Mouse (Mus musculus) hindbrain, embryonic 11.5 days (tissue): ENCODE data around the gene Prkar1b. TPM values are rescaled to one million over a fixed set of nuclear protein-coding genes. Genes with fewer than 3 reads are reported as not detected.

Source experiments
- ATAC-seq: fragments of 200-750 bp; cut with Nextera tagmentation; 2 replicates; pipeline ENCODE4 v1.8.0; 2017; ENCODE audit warnings: mild to moderate bottlenecking, moderate TSS enrichment, moderate library complexity; ENCODE audit not compliant: low FRiP score
- DNase-seq: peaks from one replicate; pipeline ENCODE4 v3.0.0-alpha.2; 2015; ENCODE audit warnings: low spot score
- H3K27ac ChIP-seq: fragments of 300-500 bp; sonication (generic); 2 replicates; pipeline ENCODE4 v1.5.1; 2014; ENCODE audit warnings: mild to moderate bottlenecking, low read depth, low read length
- H3K27me3 ChIP-seq: fragments of 300-500 bp; sonication (generic); 2 replicates; pipeline ENCODE4 v1.6.1; 2014; ENCODE audit warnings: mild to moderate bottlenecking, low read length, moderate library complexity, mixed read lengths; ENCODE audit not compliant: control insufficient read depth, insufficient read depth
- H3K36me3 ChIP-seq: fragments of 300-500 bp; sonication (generic); 2 replicates; pipeline ENCODE4 v1.6.1; 2014; ENCODE audit warnings: mild to moderate bottlenecking, low read length, moderate library complexity, mixed read lengths; ENCODE audit not compliant: control insufficient read depth, insufficient read depth
- H3K4me1 ChIP-seq: fragments of 300-500 bp; sonication (generic); replicated peaks from 2 replicates; pipeline ENCODE4 v1.6.1; 2014; ENCODE audit warnings: low read length, mixed read lengths; ENCODE audit not compliant: control insufficient read depth, insufficient read depth
- H3K4me2 ChIP-seq: fragments of 300-500 bp; sonication (generic); replicated peaks from 2 replicates; pipeline ENCODE4 v1.6.1; 2014; ENCODE audit warnings: mild to moderate bottlenecking, low read depth, low read length
- H3K4me3 ChIP-seq: fragments of 300-500 bp; sonication (generic); 2 replicates; pipeline ENCODE4 v1.5.1; 2014; ENCODE audit warnings: low read depth, low read length
- H3K9ac ChIP-seq: fragments of 300-500 bp; sonication (generic); 2 replicates; pipeline ENCODE4 v1.6.1; 2014; ENCODE audit warnings: low read depth, low read length
- H3K9me3 ChIP-seq: fragments of 300-500 bp; sonication (generic); 2 replicates; pipeline ENCODE4 v1.6.1; 2016; ENCODE audit warnings: low read length; ENCODE audit not compliant: control insufficient read depth
- WGBS: fragments of 180-500 bp; shearing (Covaris S2); extraction: QIAGEN DNeasy Blood & Tissue Kit; methylation state at CpG from one replicate; pipeline ENCODE4 v1.1.7; 2014; 5-methylcytosine and 5-hydroxymethylcytosine counted together
- polyA plus RNA-seq: library from polyadenylated mRNA; unstranded; fragments of >200 nt; fragmentation: Nextera tagmentation; extraction: Ambion mirVana; gene quantifications from 2 replicates; pipeline ENCODE4 v1.2.1, GENCODE M21; 2014

The Prkar1b gene
- polyA plus RNA-seq, 1 experiment from 2014 or later: 19.9 TPM

GRCm38 (mm10) chr5:139110140-139110855 is 39.5 kb downstream of the Prkar1b start:
- DNase-seq (no peak), ATAC-seq (no peak)
- WGBS: 83% methylated on average over 2 of the region's 2 CpGs
- Histone ChIP-seq H3K27me3 (no peaks in the 10 kb centered on the region), H3K4me1 (no peaks in the 10 kb centered on the region), H3K27ac (no peak overlapping the region), H3K9ac (no peak overlapping the region), H3K4me3 (no peak overlapping the region), H3K36me3 (no peaks in the 10 kb centered on the region), H3K9me3 (no peaks in the 10 kb centered on the region), H3K4me2 (no peak overlapping the region)

DNA sequence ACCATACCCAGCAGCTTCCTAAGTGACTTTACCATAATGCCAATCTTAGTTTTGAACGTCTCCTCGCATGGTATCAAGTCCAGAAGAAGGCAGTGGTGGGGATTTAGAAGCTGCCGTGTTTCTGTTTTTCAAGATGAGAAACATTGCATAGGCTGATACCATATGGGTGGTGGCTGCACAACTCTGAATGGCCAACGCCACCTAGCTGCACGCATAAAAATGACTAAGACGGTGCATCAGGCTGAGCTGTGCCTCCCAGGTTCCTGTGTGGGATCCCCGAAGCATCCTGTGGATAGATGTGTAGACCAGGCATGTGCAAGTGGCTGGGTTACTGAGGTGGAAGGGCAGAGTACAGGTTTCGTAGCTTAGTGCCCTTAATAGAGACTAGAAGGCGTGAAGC is 42.0 kb downstream of the Prkar1b start:
- ATAC-seq (no peak), DNase-seq (no peak)
- Histone ChIP-seq H3K27ac (no peak overlapping the region), H3K4me3 (no peak overlapping the region), H3K9me3 (no peaks in the 10 kb centered on the region), H3K27me3 (no peaks in the 10 kb centered on the region), H3K9ac (no peak overlapping the region), H3K4me2 (no peak overlapping the region), H3K36me3 (no peaks in the 10 kb centered on the region), H3K4me1 (no peaks in the 10 kb centered on the region)
- 80% methylated on average over 9 of the region's 9 CpGs for WGBS

GRCm38 (mm10) chr5:139101783-139102182 is 48.0 kb downstream of the Prkar1b start:
- Histone ChIP-seq H3K9ac (no peak overlapping the region), H3K4me1 (no peaks in the 10 kb centered on the region), H3K4me2 (no peak overlapping the region), H3K9me3 (no peaks in the 10 kb centered on the region), H3K27me3 (no peaks in the 10 kb centered on the region), H3K4me3 (no peak overlapping the region), H3K36me3 (no peaks in the 10 kb centered on the region), H3K27ac (no peak overlapping the region)
- ATAC-seq (no peak), DNase-seq (no peak)
- WGBS: 83% methylated on average over 6 of the region's 6 CpGs

DNA sequence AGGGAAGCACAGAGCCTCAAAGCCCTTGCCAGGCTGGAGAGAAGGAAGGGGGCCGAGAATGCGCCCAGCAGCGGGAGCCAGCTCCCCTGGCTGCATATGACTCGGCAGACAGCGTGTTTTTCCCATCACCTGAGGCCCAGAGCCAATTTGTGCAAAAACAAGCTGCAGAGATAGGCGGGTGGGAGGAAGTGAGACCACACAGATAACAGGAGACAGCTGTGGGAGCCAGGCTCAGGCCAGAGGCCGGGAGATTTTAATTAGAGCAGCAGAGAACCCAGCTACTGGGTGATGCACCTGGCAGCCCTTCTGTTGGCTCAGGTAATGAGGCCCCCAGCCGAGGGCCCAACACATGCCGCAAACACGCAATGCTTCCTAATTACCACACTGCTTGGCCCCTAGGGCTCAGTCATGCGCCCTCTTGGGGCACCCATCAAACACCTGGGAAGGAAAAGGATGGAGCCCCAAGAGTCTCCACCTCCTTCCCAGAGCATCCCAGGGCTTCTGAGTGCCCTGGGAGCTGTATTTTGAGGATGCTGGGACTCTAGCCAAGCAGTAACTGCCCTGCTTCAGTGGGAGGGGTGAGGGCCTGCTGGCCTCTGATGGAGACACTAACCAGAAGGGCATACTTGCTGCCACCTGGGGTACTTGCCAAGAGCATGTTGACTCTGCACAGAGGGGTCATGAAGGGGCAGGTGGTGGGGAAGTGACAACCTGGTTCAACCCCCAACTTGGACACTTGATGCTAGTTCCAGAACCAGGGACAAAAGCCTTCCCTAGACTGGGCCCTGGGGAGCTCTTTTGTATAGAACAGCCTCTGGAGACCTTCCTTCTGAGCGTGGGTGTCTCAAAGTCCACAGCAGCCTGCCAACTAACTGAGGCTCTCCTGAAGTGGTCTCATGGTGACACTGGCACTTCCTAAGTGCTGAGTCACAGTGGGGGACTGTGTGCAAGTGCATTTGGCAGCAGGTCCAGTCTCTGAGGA is 50.5 kb downstream of the Prkar1b start:
- DNase-seq (no peak), ATAC-seq (no peak)
- H3K9me3 ChIP-seq: no peaks in the 10 kb centered on the region
- no peak overlapping the region for H3K27ac ChIP-seq
- H3K36me3 ChIP-seq: no peaks in the 10 kb centered on the region
- no peaks in the 10 kb centered on the region for H3K4me1 ChIP-seq
- H3K4me2 ChIP-seq: no peak overlapping the region
- H3K9ac ChIP-seq: no peak overlapping the region
- H3K27me3 ChIP-seq: no peaks in the 10 kb centered on the region
- no peak overlapping the region for H3K4me3 ChIP-seq
- WGBS: 57% methylated on average over 12 of the region's 12 CpGs

- no peaks in the 10 kb centered on the region for H3K27me3 ChIP-seq
- no peaks in the 10 kb centered on the region for H3K4me1 ChIP-seq
- no peaks in the 10 kb centered on the region for H3K36me3 ChIP-seq
- no peak overlapping the region for H3K27ac ChIP-seq
- no peak overlapping the region for H3K4me2 ChIP-seq
- 74% methylated on average over 8 of the region's 8 CpGs for WGBS
- no peak overlapping the region for H3K4me3 ChIP-seq
- ATAC-seq: no peak
- no peak for DNase-seq
- H3K9ac ChIP-seq: no peak overlapping the region
- H3K9me3 ChIP-seq: no peaks in the 10 kb centered on the region
These were observed 54.3 kb downstream of the Prkar1b start for GRCm38 (mm10) chr5:139095297-139096110.

- no peak for DNase-seq
- no peak overlapping the region for H3K4me3 ChIP-seq
- no peaks in the 10 kb centered on the region for H3K4me1 ChIP-seq
- ATAC-seq: no peak
- no peaks in the 10 kb centered on the region for H3K36me3 ChIP-seq
- H3K27me3 ChIP-seq: no peaks in the 10 kb centered on the region
- no peaks in the 10 kb centered on the region for H3K9me3 ChIP-seq
- H3K9ac ChIP-seq: no peak overlapping the region
- H3K4me2 ChIP-seq: no peak overlapping the region
- H3K27ac ChIP-seq: no peak overlapping the region
- WGBS: 65% methylated on average over 4 of the region's 4 CpGs
These were observed 56.3 kb downstream of the Prkar1b start for GRCm38 (mm10) chr5:139093534-139093933.

DNA sequence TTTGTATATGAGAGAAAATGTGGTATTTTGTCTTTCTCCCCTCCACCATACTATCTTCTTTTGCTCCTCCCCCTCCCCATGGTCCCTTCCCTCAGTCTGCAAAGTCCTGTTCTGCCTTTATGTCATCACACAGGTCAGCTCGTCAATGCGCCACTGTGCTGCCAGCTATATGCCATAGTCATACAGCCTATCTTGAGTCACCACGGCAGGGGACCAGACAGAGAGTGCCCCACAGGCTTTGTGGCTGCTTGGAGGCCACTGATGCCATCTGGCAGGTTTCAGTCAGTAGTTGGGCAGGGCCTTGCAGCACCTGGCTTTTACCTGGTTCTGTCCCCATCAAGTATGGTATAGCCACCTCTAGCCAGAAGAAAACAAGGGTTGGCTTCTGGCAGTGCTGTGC is 58.1 kb downstream of the Prkar1b start:
- no peak for DNase-seq
- H3K4me1 ChIP-seq: no peaks in the 10 kb centered on the region
- ATAC-seq: no peak
- H3K9me3 ChIP-seq: no peaks in the 10 kb centered on the region
- no peak overlapping the region for H3K4me3 ChIP-seq
- 84% methylated on average over 3 of the region's 3 CpGs for WGBS
- no peaks in the 10 kb centered on the region for H3K36me3 ChIP-seq
- no peak overlapping the region for H3K27ac ChIP-seq
- no peak overlapping the region for H3K9ac ChIP-seq
- no peaks in the 10 kb centered on the region for H3K27me3 ChIP-seq
- H3K4me2 ChIP-seq: no peak overlapping the region

- H3K4me3 ChIP-seq: no peak overlapping the region
- no peaks in the 10 kb centered on the region for H3K9me3 ChIP-seq
- H3K36me3 ChIP-seq: no peaks in the 10 kb centered on the region
- no peak overlapping the region for H3K9ac ChIP-seq
- WGBS: 88% methylated on average over 1 of the region's 1 CpGs
- H3K27ac ChIP-seq: no peak overlapping the region
- H3K27me3 ChIP-seq: no peaks in the 10 kb centered on the region
- ATAC-seq: no peak
- no peak overlapping the region for H3K4me2 ChIP-seq
- H3K4me1 ChIP-seq: no peaks in the 10 kb centered on the region
- no peak for DNase-seq
These were observed 59.6 kb downstream of the Prkar1b start for GRCm38 (mm10) chr5:139090162-139090561.
